Mouse (Mus musculus): Measurements from ENCODE around the gene Rnaseh2a. TPM values are rescaled to one million over a fixed set of nuclear protein-coding genes. Genes with fewer than 3 reads are reported as not detected.

Rnaseh2a gene
- total and polyA plus RNA-seq, 3 experiments, result 71.6 to 115 (median 83.1) TPM

DNA sequence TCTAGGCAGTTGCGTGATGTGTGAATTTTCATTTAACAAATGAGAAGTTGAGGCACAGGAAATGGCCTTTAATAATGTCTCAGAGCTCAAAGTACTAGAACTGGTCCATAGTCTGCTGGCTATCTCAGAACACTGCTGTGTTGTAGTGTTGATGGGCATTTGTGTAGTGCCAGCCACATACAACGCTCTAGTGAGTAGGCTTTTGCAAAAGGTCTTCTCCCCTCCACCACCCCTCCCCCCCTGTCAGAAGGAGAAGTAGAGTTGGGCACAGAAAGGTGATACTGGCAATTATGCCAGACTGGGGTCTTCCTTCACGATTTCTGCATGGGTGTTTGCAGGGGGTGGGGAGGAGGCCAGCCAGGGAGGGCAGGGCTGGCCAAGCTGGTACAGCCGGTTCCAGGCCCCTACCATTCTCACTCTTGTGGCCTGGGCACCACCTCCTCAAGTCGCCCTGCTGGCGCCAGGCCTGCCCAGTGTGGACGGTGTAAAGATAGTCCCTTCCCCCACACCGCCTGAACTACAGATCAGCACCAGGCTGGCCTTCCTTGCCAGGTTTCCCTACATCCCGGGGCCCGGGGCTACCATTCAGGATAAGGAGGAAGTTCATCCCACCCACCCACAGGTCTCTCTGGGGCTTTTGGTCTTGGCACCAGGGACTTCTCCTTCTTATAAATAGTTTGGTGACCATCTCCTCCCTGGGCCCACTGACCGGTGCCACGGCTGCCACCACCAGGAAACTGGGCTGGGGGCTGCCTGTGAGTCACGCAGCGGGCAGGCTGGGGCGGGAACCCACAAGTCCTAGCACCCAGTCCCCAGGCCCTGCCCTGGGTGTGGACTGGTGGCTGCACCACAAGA is 12.3 kb upstream of the Rnaseh2a start:
- Histone ChIP-seq H3K27me3 (replicated peaks) (no peaks in the 10 kb centered on the region), H3K9ac (ENCODE audit: insufficient read depth, low read depth) (peak overlapping the region; percentile 68), H3K4me1 (ENCODE audit: control insufficient read depth in 1 of 2, insufficient read depth in 2 of 2) (peaks cover 33 to 55% of the 10 kb centered on the region in 2 experiments), H3K9me3 (replicated peaks; ENCODE audit: low read length) (no peaks in the 10 kb centered on the region), H3K36me3 (replicated peaks in 1 of 2; ENCODE audit: control insufficient read depth in 1 of 2, insufficient read depth in 1 of 2, low read length in 1 of 2) (peaks cover 6 to 7% of the 10 kb centered on the region in 2 experiments), H3K4me2 (ENCODE audit: insufficient read depth, low read depth, poor library complexity, severe bottlenecking) (peak overlapping the region; percentile 55), H3K79me2 (replicated peaks; ENCODE audit: control insufficient read depth, extremely low read depth, insufficient read depth, poor library complexity, severe bottlenecking) (peaks cover 16% of the 10 kb centered on the region), H3K4me3 (replicated peaks in 1 of 3; ENCODE audit: low read depth in 2 of 3, low read length in 2 of 3, poor library complexity in 1 of 3) (peak overlapping the region; percentile 2 to 94 (median 14)), H3K27ac (ENCODE audit: insufficient read depth, low read depth) (peak overlapping the region; percentile 94)
- dilution Hi-C loops (cut with MboI; ENCODE audit: extremely low pct_ligation_motif_present, extremely low pct_unique_long_range_greater_than_20kb, low sequenced_read_pairs) (no loop called here), in situ Hi-C loops (cut with MboI; ENCODE audit: low pct_ligation_motif_present, low pct_unique_long_range_greater_than_20kb, low sequenced_read_pairs) (no loop called here)
- peak; percentile 54 for TF ChIP-seq MAX (IDR thresholded peaks at IDR 0.05; ENCODE audit: low read length)
- TF ChIP-seq MYC (IDR thresholded peaks at IDR 0.05; ENCODE audit: low read depth, low read length), result 0 out of 2 replicates have a peak, but pooled peaks have one; percentile 20
- TF ChIP-seq MEF2A (IDR thresholded peaks at IDR 0.05; ENCODE audit: borderline replicate concordance, low read depth, low read length), result 0 out of 2 replicates have a peak, but pooled peaks have one; percentile 21
- TF ChIP-seq ETS1 (conservative IDR thresholded peaks at IDR 0.05; ENCODE audit: low read depth, low read length), result peak; percentile 37
- TF ChIP-seq MAFK (IDR thresholded peaks at IDR 0.05; ENCODE audit: insufficient replicate concordance, low read length), result no peak
- 0 out of 2 replicates have a peak, but pooled peaks have one; percentile 10 for TF ChIP-seq IRF4 (IDR thresholded peaks at IDR 0.05; ENCODE audit: low read depth, low read length)
- no peak for TF ChIP-seq MAZ (IDR thresholded peaks at IDR 0.05; ENCODE audit: low read depth, low read length)
- peak; percentile 46; the same call in 1 of the 2 replicates for TF ChIP-seq SIN3A (IDR thresholded peaks at IDR 0.05; ENCODE audit: low read length)
- TF ChIP-seq RCOR1 (conservative IDR thresholded peaks at IDR 0.05; ENCODE audit: low read depth, low read length), result no peak
- TF ChIP-seq CHD2 (IDR thresholded peaks at IDR 0.05; ENCODE audit: low read length), result peak; percentile 85
- 0 out of 2 replicates have a peak, but pooled peaks have one; percentile 48 for TF ChIP-seq EP300 (IDR thresholded peaks at IDR 0.05; ENCODE audit: low read length)
- peak; percentile 65 for DNase-seq (ENCODE audit: extremely low read depth)

DNA sequence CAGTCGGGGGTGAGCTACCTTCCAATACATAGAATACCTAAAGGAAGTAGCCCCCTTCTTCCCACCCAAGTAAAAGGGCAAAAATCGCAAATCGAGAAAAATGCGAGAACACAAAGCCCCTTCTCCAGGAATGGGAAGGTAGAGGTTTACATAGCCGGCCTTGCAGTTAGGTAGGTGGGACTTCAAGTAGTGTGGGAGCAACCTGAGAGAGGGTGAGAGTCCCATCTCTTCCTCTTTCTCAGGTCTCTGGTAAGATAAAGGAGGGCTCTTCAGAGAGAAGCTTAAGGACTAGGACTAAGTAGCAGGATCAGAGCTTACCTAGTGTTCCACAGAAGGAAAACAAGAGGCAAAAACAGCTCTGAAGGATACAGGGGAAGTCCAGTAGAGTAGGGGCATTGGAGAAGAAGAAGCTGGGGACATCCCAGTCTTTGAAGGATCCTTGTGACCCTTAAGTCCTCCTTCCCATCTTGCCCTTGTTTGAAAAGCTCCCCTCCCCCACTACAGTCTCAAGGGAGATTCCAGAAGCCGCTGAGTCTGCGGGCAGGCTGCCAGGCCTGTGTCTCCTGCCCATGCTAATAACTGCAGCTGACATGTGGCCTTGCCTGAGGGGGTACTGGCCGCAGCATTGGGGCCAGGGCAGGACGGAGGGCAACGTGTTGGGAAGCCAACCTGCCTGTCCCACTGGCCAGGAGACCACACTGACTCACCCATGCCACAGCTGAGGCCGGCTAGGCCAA is 11.2 kb upstream of the Rnaseh2a start:
- H3K79me2 ChIP-seq (replicated peaks; ENCODE audit: control insufficient read depth, extremely low read depth, insufficient read depth, poor library complexity, severe bottlenecking), result peaks cover 20% of the 10 kb centered on the region
- in situ Hi-C loops (cut with MboI; ENCODE audit: low pct_ligation_motif_present, low pct_unique_long_range_greater_than_20kb, low sequenced_read_pairs) (no loop called here), dilution Hi-C loops (cut with MboI; ENCODE audit: extremely low pct_ligation_motif_present, extremely low pct_unique_long_range_greater_than_20kb, low sequenced_read_pairs) (no loop called here)
- peak overlapping the region; percentile 94 for H3K27ac ChIP-seq (ENCODE audit: insufficient read depth, low read depth)
- peak overlapping the region; percentile 55 for H3K4me2 ChIP-seq (ENCODE audit: insufficient read depth, low read depth, poor library complexity, severe bottlenecking)
- peak overlapping the region; percentile 87 for H3K9ac ChIP-seq (ENCODE audit: insufficient read depth, low read depth)
- H3K36me3 ChIP-seq (replicated peaks in 1 of 2; ENCODE audit: control insufficient read depth in 1 of 2, insufficient read depth in 1 of 2, low read length in 1 of 2), result peaks cover 6 to 8% of the 10 kb centered on the region in 2 experiments
- DNase-seq (ENCODE audit: extremely low read depth), result peak; percentile 89
- peaks cover 29 to 49% of the 10 kb centered on the region in 2 experiments for H3K4me1 ChIP-seq (ENCODE audit: control insufficient read depth in 1 of 2, insufficient read depth in 2 of 2)
- H3K9me3 ChIP-seq (replicated peaks; ENCODE audit: low read length), result no peaks in the 10 kb centered on the region
- H3K27me3 ChIP-seq (replicated peaks), result no peaks in the 10 kb centered on the region
- peak overlapping the region; percentile 51 to 94 (median 68) for H3K4me3 ChIP-seq (replicated peaks in 1 of 3; ENCODE audit: low read depth in 2 of 3, low read length in 2 of 3, poor library complexity in 1 of 3)
- TF ChIP-seq MYC (IDR thresholded peaks at IDR 0.05; ENCODE audit: low read depth, low read length) (peak; percentile 90), CTCF (conservative IDR thresholded peaks at IDR 0.05 in 1 of 2, IDR thresholded peaks at IDR 0.05 in 1 of 2; ENCODE audit: low read depth in 2 of 2, low read length in 2 of 2) (no peak), IRF4 (IDR thresholded peaks at IDR 0.05; ENCODE audit: low read depth, low read length) (peak; percentile 70), KAT2A (IDR thresholded peaks at IDR 0.05; ENCODE audit: insufficient replicate concordance, low read length) (0 out of 2 replicates have a peak, but pooled peaks have one; percentile 44), JUN (IDR thresholded peaks at IDR 0.05; ENCODE audit: insufficient read depth, low read depth, low read length) (no peak), ETS1 (conservative IDR thresholded peaks at IDR 0.05; ENCODE audit: low read depth, low read length) (peak; percentile 95), E2F4 (IDR thresholded peaks at IDR 0.05; ENCODE audit: insufficient replicate concordance, low read depth, low read length) (no peak), MAZ (IDR thresholded peaks at IDR 0.05; ENCODE audit: low read depth, low read length) (peak; percentile 92), PAX5 (IDR thresholded peaks at IDR 0.05; ENCODE audit: low read length) (no peak), GABPA (IDR thresholded peaks at IDR 0.05; ENCODE audit: insufficient replicate concordance, low read depth, low read length) (no peak), MXI1 (IDR thresholded peaks at IDR 0.05; ENCODE audit: low read depth, low read length) (peak; percentile 94), ELF1 (IDR thresholded peaks at IDR 0.05; ENCODE audit: low read depth, low read length) (peak; percentile 43; the same call in 1 of the 2 replicates), ZNF384 (IDR thresholded peaks at IDR 0.05; ENCODE audit: low read depth, low read length) (no peak), SIN3A (IDR thresholded peaks at IDR 0.05; ENCODE audit: low read length) (peak; percentile 85), EP300 (IDR thresholded peaks at IDR 0.05; ENCODE audit: low read length) (peak; percentile 66; the same call in 1 of the 2 replicates), TCF12 (IDR thresholded peaks at IDR 0.05; ENCODE audit: low read depth, low read length) (peak; percentile 90), NRF1 (IDR thresholded peaks at IDR 0.05; ENCODE audit: low read depth, low read length) (peak; percentile 33; the same call in 1 of the 2 replicates), ZKSCAN1 (IDR thresholded peaks at IDR 0.05; ENCODE audit: borderline replicate concordance, low read depth, low read length) (no peak), RCOR1 (conservative IDR thresholded peaks at IDR 0.05; ENCODE audit: low read depth, low read length) (no peak; the same call in 1 of the 2 replicates), TBP (conservative IDR thresholded peaks at IDR 0.05; ENCODE audit: low read depth, low read length) (0 out of 2 replicates have a peak, but pooled peaks have one; percentile 56), CHD2 (IDR thresholded peaks at IDR 0.05; ENCODE audit: low read length) (peak; percentile 93), POLR2AphosphoS2 (IDR thresholded peaks at IDR 0.05; ENCODE audit: low read depth, low read length) (no peak; the same call in 1 of the 2 replicates)

All from CH12.LX (cell line).